ENCODE assay signal across 14 mouse cellular contexts in genomic region chr4:151194030-151194714, GRCm38 (mm10).
DNase-seq lines count a peak whose midpoint lies in the region; ATAC-seq lines count a peak whose summit lies in the region.
"Had no signal": no experiment of that assay in that cellular context is flagged by ENCODE, and none has a peak within 500 bp of the region (broad histone marks: within the 10 kb centered on the region; RNA-seq: fewer than 3 reads in every experiment).

No protein-coding gene starts in this region.

- H3K27ac ChIP-seq in forebrain, embryonic 13.5 days = peak overlapping the region; percentile 41; the same call in 1 of the 2 replicates
- H3K27ac ChIP-seq in forebrain, embryonic 10.5 days = no peak overlapping the region
- no peak overlapping the region for H3K27ac ChIP-seq in forebrain, embryonic 15.5 days (replicated peaks)
- H3K27ac ChIP-seq in hindbrain, embryonic 13.5 days = peak overlapping the region; percentile 78
- peak overlapping the region; percentile 43 for H3K27ac ChIP-seq in midbrain, embryonic 16.5 days (ENCODE audit: low read length)
- H3K27ac ChIP-seq: kidney, postnatal 0 days; limb, embryonic 15.5 days; lung, embryonic 15.5 days had no signal

- peaks cover 20% of the 10 kb centered on the region for H3K4me1 ChIP-seq in forebrain, embryonic 13.5 days
- peaks cover 19% of the 10 kb centered on the region for H3K4me1 ChIP-seq in forebrain, embryonic 10.5 days
- peaks cover 14% of the 10 kb centered on the region for H3K4me1 ChIP-seq in forebrain, embryonic 15.5 days
- peaks cover 22% of the 10 kb centered on the region for H3K4me1 ChIP-seq in hindbrain, embryonic 13.5 days (replicated peaks)
- H3K4me1 ChIP-seq in midbrain, embryonic 16.5 days (ENCODE audit: control insufficient read depth, insufficient read depth, low read length) = peaks cover 22% of the 10 kb centered on the region
- H3K4me1 ChIP-seq: limb, embryonic 15.5 days; lung, embryonic 15.5 days had no signal

- no peak overlapping the region for H3K9ac ChIP-seq in forebrain, embryonic 13.5 days
- no peak overlapping the region for H3K9ac ChIP-seq in forebrain, embryonic 15.5 days (replicated peaks)
- peak overlapping the region; percentile 1; the same call in 1 of the 2 replicates for H3K9ac ChIP-seq in hindbrain, embryonic 13.5 days
- no peak overlapping the region for H3K9ac ChIP-seq in midbrain, embryonic 16.5 days (ENCODE audit: low read depth, low read length)
- H3K9ac ChIP-seq: limb, embryonic 15.5 days; lung, embryonic 15.5 days had no signal

- H3K27me3 ChIP-seq in forebrain, embryonic 13.5 days = 0 out of 2 replicates have a peak, but pooled peaks cover 6% of the 10 kb centered on the region
- H3K27me3 ChIP-seq in forebrain, embryonic 10.5 days (ENCODE audit: poor library complexity, severe bottlenecking) = no peaks in the 10 kb centered on the region
- no peaks in the 10 kb centered on the region for H3K27me3 ChIP-seq in forebrain, embryonic 15.5 days
- peaks cover 19% of the 10 kb centered on the region for H3K27me3 ChIP-seq in hindbrain, embryonic 13.5 days
- H3K27me3 ChIP-seq in midbrain, embryonic 16.5 days (ENCODE audit: control insufficient read depth, insufficient read depth, low read depth, low read length) = no peaks in the 10 kb centered on the region
- H3K27me3 ChIP-seq: limb, embryonic 15.5 days; lung, embryonic 15.5 days had no signal

- peak overlapping the region; percentile 34 for H3K4me2 ChIP-seq in forebrain, embryonic 13.5 days
- 0 out of 2 replicates have a peak overlapping the region, but pooled peaks have one; percentile 18 for H3K4me2 ChIP-seq in forebrain, embryonic 15.5 days (replicated peaks)
- H3K4me2 ChIP-seq in hindbrain, embryonic 13.5 days = peak overlapping the region; percentile 19; the same call in 1 of the 2 replicates
- peak overlapping the region; percentile 17; the same call in 1 of the 2 replicates for H3K4me2 ChIP-seq in midbrain, embryonic 16.5 days (ENCODE audit: low read length)
- H3K4me2 ChIP-seq: limb, embryonic 15.5 days; lung, embryonic 15.5 days had no signal

- 16% methylated on average over 11 of the region's 11 CpGs for WGBS in forebrain, embryonic 13.5 days
- WGBS in forebrain, embryonic 10.5 days = 44% methylated on average over 11 of the region's 11 CpGs
- 11% methylated on average over 11 of the region's 11 CpGs for WGBS in forebrain, embryonic 15.5 days
- WGBS in hindbrain, embryonic 13.5 days = 15% methylated on average over 11 of the region's 11 CpGs
- WGBS in midbrain, embryonic 16.5 days = 10% methylated on average over 11 of the region's 11 CpGs

- peak; percentile 58 for ATAC-seq in forebrain, embryonic 13.5 days
- no peak; the same call in 1 of the 2 replicates for ATAC-seq in forebrain, embryonic 15.5 days (replicated peaks)
- peak; percentile 54 for ATAC-seq in hindbrain, embryonic 13.5 days (ENCODE audit: low FRiP score)
- peak; percentile 59 for ATAC-seq in midbrain, embryonic 16.5 days
- ATAC-seq in CD4-positive, CD25-positive, alpha-beta regulatory T cell, adult 4 months = no peak

- no peak overlapping the region for H3K4me3 ChIP-seq in forebrain, embryonic 13.5 days
- no peak overlapping the region for H3K4me3 ChIP-seq in forebrain, embryonic 10.5 days
- H3K4me3 ChIP-seq in forebrain, embryonic 15.5 days = no peak overlapping the region
- no peak overlapping the region for H3K4me3 ChIP-seq in hindbrain, embryonic 13.5 days
- no peak overlapping the region for H3K4me3 ChIP-seq in midbrain, embryonic 16.5 days (ENCODE audit: low read depth, low read length)
- H3K4me3 ChIP-seq: limb, embryonic 15.5 days; lung, embryonic 15.5 days had no signal

- no peak for DNase-seq in forebrain, embryonic 10.5 days (ENCODE audit: extremely low spot score, low spot score)
- DNase-seq in gastrocnemius, postnatal 36 days = no peak
- DNase-seq in yolk sac, embryonic 10.5 days (ENCODE audit: low spot score) = no peak
- DNase-seq: B cell, adult 2 months; cerebellum, adult 9-11 months; thymus, adult 2 months had no signal

- no peaks in the 10 kb centered on the region for H3K36me3 ChIP-seq in forebrain, embryonic 13.5 days (ENCODE audit: poor library complexity, severe bottlenecking)
- no peaks in the 10 kb centered on the region for H3K36me3 ChIP-seq in forebrain, embryonic 10.5 days (replicated peaks)
- no peaks in the 10 kb centered on the region for H3K36me3 ChIP-seq in forebrain, embryonic 15.5 days
- no peaks in the 10 kb centered on the region for H3K36me3 ChIP-seq in hindbrain, embryonic 13.5 days
- H3K36me3 ChIP-seq in midbrain, embryonic 16.5 days (ENCODE audit: control insufficient read depth, insufficient read depth, low read length) = no peaks in the 10 kb centered on the region
- H3K36me3 ChIP-seq: limb, embryonic 15.5 days; lung, embryonic 15.5 days had no signal

- intact Hi-C loops in gastrocnemius, postnatal 36 days (cut with DNase I) = no loop called here

- H3K9me3 ChIP-seq in forebrain, embryonic 13.5 days (replicated peaks) = no peaks in the 10 kb centered on the region
- no peaks in the 10 kb centered on the region for H3K9me3 ChIP-seq in forebrain, embryonic 10.5 days
- no peaks in the 10 kb centered on the region for H3K9me3 ChIP-seq in forebrain, embryonic 15.5 days
- H3K9me3 ChIP-seq in hindbrain, embryonic 13.5 days = no peaks in the 10 kb centered on the region
- no peaks in the 10 kb centered on the region for H3K9me3 ChIP-seq in midbrain, embryonic 16.5 days (replicated peaks; ENCODE audit: control insufficient read depth, low read length, poor library complexity, severe bottlenecking)
- H3K9me3 ChIP-seq: limb, embryonic 15.5 days; lung, embryonic 15.5 days had no signal

Comparison
In these comparisons a context has a peak if more than half of its experiments do, and no peak if none do; other contexts are left out.
1. ATAC-seq: peak in forebrain, embryonic 13.5 days (single experiment), hindbrain, embryonic 13.5 days (single experiment) and midbrain, embryonic 16.5 days (single experiment); none in forebrain, embryonic 15.5 days (single experiment) and CD4-positive, CD25-positive, alpha-beta regulatory T cell, adult 4 months (single experiment).
2. H3K27ac ChIP-seq: peak in forebrain, embryonic 13.5 days (single experiment), hindbrain, embryonic 13.5 days (single experiment) and midbrain, embryonic 16.5 days (single experiment); none in forebrain, embryonic 10.5 days (single experiment) and forebrain, embryonic 15.5 days (single experiment).
3. Peak in every context shown above with its lines, with median percentiles within 50 percentile points of each other: H3K4me2 ChIP-seq.